Mouse (Mus musculus) skeletal muscle tissue, adult 2 months (tissue): ENCODE results near the gene Xpnpep1.

Source experiments
- DNase-seq: peaks from one replicate; pipeline ENCODE4 v3.0.0-alpha.2; 2012; ENCODE audit warnings: low read depth, low spot score

Xpnpep1 gene

DNA sequence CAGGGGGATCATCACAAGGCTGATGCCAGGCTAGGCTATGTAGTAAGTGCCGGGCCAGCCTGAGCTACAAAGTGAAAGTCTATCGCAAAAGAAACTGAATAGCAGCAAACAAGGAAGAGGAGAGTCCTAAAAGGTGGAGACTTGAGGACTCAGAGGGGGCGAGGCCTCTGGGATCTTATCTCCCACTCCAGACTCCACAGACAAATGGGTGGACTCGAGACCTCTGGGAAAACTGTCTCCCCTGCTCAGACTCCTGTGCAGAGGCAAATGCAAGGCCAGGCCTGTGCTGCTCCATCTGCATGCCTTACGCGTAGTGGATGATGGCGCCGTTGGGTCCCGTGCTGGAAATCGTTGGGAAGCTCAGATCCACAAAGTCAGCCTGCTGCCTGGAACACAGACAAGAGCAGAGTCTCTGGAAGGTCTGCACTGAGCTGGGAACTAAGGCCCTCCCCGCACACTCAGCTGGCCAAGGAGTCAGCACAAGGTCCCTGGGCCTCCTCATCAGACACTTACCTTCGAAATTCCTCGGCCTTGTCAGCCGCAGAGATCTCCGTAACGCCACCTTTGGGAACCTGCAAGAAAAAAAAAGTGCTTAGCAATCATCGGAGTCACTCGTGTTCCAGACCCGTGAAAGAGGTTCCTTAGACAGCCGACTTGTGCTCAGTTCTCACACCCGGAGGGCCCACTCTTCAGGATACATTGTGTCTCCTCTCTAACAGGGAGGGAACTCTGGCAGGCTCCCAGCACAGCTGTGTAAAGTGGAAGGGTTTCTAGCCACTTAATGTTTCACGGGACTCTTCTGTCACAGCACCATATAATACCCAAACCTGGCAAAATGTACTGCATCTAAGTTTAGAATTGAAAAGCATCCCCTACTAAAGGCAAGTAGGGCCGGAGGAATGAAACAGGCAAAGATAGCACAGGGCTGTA is 37.6 kb downstream of the Xpnpep1 start:
- DNase-seq: no peak

DNA sequence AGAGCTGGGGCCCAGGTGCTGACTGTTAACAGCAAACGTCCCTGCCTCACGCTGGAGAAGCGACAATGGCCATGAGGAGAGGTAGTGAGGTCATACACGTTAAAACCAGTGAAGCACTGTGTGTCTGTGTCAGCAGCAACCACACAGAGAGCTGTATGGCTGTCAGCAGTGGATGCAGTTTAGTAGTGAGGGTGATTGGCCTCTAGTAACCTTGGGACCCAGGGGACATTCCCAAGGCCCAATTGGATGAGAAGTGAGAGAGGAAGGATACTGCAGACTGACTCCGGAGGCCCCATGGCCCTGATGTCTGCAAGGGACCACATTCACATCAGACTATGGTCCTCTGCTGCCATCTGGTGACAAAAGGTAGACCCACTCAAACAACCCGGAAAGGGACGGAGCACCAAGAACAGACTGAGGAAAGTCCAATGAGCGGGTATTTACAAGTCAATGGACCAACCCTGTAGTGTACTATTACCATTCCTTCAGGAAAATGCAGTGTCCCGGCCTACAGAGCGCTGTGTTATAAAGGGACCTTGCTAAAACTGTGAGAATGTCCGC is 47.1 kb downstream of the Xpnpep1 start:
- DNase-seq: no peak

DNA sequence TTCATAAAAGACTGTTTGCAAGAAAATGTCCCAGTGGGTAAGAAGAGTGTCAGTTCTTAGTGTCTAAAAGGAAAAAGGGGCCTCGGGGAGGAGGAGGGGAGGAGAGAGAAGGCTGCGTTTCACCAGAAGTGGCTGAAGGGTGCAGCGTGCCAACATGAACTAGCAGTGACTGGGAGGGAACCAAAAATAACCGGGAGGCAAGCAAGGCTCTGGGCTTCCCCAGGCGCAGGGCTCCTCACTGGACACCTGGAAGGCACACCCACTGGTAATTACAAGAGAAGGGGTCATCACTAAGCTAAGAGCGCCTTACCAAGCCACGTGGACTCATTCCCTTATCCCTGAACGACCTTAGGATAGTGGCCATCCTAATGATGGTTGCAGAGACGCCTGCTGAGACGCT is 48.1 kb downstream of the Xpnpep1 start:
- DNase-seq: no peak

DNA sequence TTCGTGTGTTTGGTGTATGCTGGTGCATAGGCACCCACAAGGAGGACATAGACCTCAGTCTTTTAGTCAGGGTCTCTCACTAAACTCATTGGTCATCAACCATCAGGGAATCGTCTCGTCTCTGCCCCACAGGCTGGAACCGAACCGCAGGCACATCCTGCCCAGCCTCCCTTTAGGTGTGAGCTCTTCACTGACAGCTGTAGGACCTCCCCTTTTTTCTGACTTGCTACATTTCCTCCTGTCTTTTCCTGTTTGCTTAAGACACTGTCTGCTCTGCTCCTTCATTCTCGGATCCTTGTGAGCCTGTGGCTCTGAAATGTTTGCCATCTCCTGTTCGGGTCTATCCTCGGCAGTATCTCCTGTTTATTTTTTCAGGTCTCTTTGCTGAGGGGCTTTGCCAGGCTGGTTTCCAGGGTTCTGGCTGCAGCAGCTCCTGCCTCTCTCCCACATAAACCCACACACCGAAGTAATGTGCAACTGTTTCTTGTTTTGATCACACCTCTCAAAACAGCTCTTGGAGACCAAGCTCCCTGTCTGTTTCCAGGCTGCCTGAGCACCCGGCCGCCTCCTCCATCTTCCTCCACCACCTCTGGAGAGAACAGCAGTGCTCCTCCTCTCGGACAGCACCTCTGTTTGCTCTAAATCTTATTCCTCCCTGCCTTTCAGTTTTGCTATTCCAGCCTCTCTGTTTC is 60.8 kb downstream of the Xpnpep1 start:
- no peak for DNase-seq

DNA sequence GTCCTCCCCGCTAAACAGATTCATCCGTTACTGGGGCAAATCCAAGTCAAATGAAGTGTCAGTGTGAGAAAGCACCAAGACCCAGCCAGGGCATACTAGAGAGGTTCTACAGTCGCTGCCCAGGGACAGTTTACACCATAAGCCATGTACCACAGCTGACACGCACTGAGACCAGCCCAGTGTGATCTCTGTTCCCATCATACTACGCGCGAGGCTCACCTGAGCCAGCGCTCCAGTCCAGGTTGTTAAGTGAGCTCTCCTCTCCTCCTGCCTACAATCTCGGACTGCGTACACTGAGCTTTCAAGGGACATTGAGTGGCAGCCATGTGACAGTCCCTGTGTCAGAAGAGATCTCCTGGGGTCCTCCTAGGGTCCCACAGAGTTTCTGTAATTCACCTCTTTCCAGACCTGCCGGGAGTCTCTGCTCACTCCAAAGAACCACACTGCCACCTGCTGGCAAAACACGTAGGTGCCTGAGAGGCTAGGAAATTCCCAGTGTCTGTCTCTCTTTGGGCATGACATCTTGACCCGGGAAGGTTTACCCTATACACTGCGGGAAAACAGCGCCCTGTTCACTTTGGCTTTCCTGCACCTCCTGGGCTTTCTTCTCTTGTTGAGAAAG is 64.3 kb downstream of the Xpnpep1 start:
- DNase-seq: no peak

DNA sequence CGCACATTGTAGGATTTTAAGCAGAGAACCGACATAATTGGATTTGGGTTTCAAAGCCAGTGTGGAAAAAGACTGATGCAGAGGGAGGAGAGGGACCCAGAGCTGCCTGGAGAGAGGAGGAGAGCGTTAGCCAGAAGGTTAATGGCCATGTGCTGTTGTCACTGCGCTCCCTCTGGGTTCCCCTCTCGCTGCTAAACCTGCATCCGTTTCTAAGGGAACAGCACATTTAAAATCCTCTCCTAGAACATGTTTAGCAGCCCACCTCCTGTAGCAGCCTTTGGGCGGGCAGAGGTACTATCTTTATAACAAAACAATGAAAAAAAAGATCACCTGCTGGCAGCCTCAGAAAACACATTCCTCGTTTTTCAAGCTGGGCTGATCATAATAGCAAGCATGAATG is 73.7 kb downstream of the Xpnpep1 start:
- no peak for DNase-seq

DNA sequence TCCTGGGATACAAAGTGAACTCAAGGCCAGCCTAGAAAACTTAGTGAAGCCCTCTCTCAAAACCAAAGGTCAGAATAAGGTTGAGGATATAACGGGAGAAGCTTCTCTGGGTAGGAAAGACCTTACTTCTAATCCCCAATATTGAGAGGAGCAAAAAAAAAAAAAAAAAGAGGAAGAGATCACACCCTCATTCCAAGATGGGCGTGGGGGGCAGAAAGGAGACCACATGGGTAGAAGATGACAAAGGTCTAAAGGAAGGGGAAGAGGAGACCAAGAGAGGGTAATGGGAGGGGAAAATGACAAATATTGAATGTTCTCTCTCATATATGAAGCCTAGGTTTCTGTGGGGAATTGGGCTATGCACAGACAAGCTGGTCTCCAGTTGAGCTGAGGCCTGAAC is 77.3 kb downstream of the Xpnpep1 start:
- DNase-seq: no peak

DNA sequence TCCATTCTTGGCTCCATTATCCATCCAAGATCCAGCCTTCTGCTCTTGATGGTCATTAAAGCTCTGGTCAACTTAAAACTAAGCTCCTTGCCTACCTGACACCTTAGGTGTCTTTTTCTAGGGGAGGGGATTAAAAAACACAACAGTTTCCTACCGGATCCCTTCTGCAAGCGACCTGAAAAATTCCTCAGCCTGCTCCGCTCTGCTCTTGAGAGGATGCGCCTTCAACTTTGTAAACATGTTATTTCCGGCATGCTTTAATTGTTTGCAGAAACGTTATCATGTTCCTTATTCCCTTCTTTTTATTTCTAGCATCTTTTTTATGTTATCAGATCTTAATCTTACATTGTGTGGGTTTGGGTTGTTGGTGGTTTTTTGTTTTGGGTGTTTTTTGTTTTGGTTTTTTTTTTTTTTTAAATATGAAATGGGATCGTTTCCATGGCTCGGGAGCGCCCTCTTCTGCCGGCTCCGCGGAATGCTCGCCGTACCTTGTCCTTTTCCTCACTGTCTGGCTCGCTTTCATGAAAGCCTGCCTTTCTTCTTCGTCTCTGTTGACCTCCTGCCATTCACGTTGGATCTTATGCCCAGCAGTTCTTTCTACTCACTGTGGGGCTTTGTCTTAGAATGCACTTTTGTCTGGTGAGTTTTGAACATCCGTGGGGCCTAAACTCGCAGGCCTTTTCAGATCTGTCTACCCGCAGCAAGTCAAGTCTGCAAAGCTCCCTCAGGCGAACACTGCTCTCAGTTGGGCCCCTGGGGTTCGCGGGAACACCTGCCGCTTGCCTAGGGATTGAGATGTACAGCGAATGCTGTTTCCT is 117.1 kb downstream of the Xpnpep1 start:
- DNase-seq: no peak

DNA sequence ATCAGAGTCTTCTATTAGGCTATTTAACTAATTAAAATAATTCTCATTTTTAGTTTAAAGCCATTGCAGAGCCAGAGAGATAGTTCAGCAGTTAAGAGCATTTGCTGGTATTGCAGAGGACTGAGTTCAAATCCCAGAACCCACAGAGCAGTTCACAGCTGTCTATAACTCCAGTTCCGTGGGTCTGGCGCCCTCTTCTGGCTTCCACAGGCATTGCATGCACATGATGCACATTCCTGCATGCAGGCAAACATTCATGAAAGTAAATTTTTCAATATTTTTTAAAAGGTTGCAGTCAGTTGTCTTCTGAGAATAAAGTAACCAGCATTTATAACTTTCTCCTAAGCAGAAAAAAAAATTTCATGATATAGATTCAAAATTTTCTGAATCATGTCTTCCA is 135.8 kb downstream of the Xpnpep1 start:
- no peak for DNase-seq

DNA sequence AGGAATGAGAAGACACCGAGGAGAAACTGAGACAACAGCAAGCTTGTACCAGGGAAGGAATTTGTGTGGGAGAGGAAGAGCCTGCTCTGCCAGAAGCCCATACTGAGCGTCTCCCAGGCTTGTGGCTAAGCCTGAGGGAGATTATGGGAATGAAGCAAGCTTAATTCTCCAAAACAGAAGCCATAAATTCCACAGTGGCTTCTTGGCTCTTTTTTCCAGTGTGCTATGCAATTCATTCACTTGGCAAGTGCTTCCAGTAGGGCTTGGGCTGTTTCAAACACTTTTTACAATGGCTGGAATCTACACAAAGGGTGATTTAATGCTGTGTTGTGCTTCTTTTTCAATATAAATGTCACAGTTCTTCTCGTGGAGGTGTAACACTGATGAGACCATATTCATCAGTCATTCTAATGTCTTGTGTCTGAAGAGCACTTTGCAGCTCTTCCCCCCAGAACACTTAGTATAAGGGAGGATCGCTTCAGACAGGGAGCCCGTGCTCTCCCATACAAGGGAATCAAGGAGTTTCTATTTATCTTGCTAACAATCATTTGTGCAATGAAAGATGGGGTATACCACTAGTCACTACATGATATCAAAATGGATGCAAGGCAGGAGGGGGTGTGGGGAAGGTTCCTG is 148.1 kb downstream of the Xpnpep1 start:
- DNase-seq: no peak
